Mouse (Mus musculus): ENCODE data around the gene Snx4. TPM values are rescaled to one million over a fixed set of nuclear protein-coding genes. Genes with fewer than 3 reads are reported as not detected.

The Snx4 gene
- total RNA-seq, 2 experiments from 2014 or later: 74.8 to 74.9 TPM

- no peak for DNase-seq (ENCODE audit: low spot score in 2 of 2)
Observed at GRCm38 (mm10) chr16:33267616-33268253, 16.5 kb downstream of the Snx4 start.

DNA sequence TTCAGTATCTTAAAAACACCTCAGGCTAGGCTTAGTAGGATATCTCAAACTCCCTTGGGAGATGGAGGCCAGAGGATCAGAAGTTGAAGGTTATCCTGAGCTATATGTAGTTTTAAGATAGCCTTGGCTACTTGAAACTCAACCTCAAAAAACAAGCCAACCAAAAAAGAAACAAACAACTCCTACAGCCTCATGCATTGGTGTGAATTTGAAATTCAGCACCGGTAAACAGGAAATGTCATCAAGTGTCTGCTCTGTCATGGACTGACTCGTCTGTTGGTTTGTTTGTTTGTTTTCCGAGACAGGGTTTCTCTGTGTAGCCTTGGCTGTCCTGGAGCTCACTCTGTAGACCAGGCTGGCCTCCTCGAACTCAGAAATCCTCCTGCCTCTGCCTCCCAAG lies 20.6 kb downstream of the Snx4 start:
- DNase-seq (ENCODE audit: low spot score in 2 of 2): no peak

GRCm38 (mm10) chr16:33283079-33283478 lies 31.8 kb downstream of the Snx4 start:
- no peak for DNase-seq (ENCODE audit: low spot score in 2 of 2)

- DNase-seq (ENCODE audit: low spot score in 2 of 2): no peak
Observed at GRCm38 (mm10) chr16:33288536-33288935, 37.3 kb downstream of the Snx4 start.

GRCm38 (mm10) chr16:33289981-33290380 lies 38.7 kb downstream of the Snx4 start:
- DNase-seq (ENCODE audit: low spot score in 2 of 2): no peak

GRCm38 (mm10) chr16:33292241-33292640 lies 41.0 kb downstream of the Snx4 start:
- no peak for DNase-seq (ENCODE audit: low spot score in 2 of 2)

- no peak for DNase-seq (ENCODE audit: low spot score in 2 of 2)
Observed at GRCm38 (mm10) chr16:33294681-33295080, 43.4 kb downstream of the Snx4 start.

- DNase-seq (ENCODE audit: low spot score in 2 of 2): no peak
Observed at GRCm38 (mm10) chr16:33295321-33295720, 44.1 kb downstream of the Snx4 start.

GRCm38 (mm10) chr16:33297493-33297892 lies 46.3 kb downstream of the Snx4 start:
- DNase-seq (ENCODE audit: low spot score in 2 of 2): no peak

GRCm38 (mm10) chr16:33306633-33307070 lies 55.4 kb downstream of the Snx4 start:
- DNase-seq (ENCODE audit: low spot score in 2 of 2): peak; percentile 52 to 64

DNA sequence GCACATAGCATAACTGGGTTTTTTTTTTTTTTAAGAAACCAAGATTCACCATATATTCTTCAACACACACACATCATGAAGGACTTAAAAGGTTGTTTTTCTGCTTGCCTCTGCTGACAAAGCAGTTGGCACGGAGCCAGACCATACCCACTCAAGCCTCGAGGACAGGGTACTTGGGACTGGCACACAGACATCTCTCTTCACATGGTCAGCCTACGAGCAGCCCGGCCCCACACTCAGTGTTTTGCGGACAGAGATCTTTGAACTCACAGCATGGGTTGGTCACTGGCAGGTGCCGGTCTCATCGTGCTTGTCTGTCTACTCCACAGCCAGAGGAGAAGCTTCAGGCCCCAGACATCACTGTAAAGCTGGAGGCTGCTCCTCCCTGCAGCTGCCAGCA lies 56.5 kb downstream of the Snx4 start:
- no peak for DNase-seq (ENCODE audit: low spot score in 2 of 2)

- DNase-seq (ENCODE audit: low spot score in 2 of 2): no peak
Observed at GRCm38 (mm10) chr16:33309066-33309465, 57.8 kb downstream of the Snx4 start.

- DNase-seq (ENCODE audit: low spot score in 2 of 2): no peak
Observed at GRCm38 (mm10) chr16:33315611-33316010, 64.4 kb downstream of the Snx4 start.

- DNase-seq (ENCODE audit: low spot score in 2 of 2): no peak
Observed at GRCm38 (mm10) chr16:33317646-33318045, 66.4 kb downstream of the Snx4 start.

DNA sequence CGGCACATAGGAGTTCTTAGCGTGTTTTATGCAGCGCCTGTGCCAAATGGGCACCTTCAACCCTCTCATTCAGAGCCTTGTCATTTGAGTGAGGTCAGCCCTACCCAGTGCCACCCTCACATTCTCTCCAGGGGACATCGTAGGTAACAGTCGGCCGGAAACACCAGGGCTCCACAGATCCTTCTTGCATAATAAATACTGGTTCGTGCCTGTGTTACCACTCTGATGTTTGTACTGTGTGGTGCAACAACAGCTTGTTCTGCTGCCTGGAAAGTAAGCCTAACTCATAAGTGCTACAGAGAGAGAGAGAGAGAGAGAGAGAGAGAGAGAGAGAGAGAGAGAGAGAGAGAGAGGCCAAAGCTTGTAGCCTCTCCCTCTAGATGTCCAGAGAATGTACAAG lies 66.8 kb downstream of the Snx4 start:
- DNase-seq (ENCODE audit: low spot score in 2 of 2): no peak

DNA sequence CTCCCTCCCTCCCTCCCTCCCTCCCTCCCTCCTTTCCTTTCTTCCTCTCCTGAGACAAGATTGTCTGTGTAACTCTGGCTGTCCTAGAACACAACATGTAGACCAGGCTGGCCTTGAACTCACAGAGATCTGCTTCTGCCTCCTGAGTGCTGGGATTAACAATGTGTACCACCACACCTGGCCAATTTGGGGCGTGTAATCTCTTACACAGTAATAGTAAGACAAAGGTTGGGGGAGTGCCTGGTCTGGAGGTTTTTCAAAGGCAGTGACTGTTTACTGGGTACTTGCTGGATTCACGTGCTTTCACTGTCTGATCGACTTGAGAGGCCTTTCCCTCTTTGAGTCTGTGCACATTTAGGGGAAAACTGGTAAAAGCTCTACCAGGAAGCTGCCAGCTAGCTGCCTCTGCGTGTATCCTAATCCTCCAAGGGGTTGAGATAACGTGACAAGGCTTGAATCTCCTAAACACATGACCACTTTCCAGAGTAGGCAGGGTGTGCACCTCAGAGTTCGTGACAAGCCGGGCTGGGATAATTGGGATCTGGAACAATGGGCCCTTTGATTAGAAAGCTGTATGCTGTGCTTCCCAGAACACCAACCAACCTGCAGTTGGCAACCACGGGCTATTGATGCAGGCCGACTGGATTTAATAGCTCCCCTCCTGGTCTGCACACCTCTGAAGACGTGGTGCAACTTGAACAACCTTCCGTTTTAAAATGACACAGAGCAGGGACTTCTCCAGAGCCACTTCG lies 74.6 kb downstream of the Snx4 start:
- no peak for DNase-seq (ENCODE audit: low spot score in 2 of 2)

- no peak for DNase-seq (ENCODE audit: low spot score in 2 of 2)
Observed at GRCm38 (mm10) chr16:33326589-33326988, 75.3 kb downstream of the Snx4 start.

GRCm38 (mm10) chr16:33327101-33327500 lies 75.9 kb downstream of the Snx4 start:
- no peak for DNase-seq (ENCODE audit: low spot score in 2 of 2)

- DNase-seq (ENCODE audit: low spot score in 2 of 2): no peak
Observed at GRCm38 (mm10) chr16:33333015-33333414, 81.8 kb downstream of the Snx4 start.

GRCm38 (mm10) chr16:33337177-33337576 lies 85.9 kb downstream of the Snx4 start:
- DNase-seq (ENCODE audit: low spot score in 2 of 2): peak; percentile 25 to 41

DNA sequence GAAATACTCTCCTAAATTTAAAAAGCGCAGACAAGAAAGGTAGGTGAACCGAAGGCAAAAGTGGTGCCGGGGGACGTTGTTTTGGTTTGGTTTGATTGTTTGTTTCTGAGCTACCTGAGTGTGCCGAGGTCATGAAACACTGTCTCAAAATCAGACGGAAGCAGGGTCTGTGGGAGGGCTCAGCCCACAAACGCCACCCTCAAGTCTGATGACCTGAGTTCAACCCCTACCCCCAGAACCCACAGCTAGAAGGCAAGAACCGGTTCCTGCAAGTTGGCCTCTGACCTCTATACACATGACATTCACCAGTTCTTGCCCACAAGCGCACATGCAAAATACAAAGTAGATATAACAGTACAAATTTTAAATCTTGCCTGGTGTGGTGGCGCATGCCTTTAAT lies 86.4 kb downstream of the Snx4 start:
- DNase-seq (ENCODE audit: low spot score in 2 of 2): no peak

DNA sequence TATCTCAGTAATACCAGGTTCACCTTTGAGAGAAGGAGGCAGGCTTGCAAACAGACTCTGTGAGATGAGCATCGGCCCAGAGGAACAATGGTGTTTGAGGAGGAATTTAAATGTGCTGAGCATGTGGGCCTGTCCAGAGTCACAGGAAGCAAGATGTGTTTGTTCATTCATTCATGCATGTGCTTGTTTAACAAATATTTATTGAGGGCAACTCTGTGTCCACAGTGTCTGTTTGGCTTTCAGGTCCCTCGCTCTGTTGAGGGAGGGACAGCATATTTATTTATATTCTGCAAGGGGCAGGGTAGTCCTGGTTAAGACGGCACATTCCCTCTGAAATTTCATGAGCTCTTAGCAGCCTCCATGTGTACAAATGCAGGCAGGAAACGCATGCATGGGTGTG lies 87.2 kb downstream of the Snx4 start:
- no peak for DNase-seq (ENCODE audit: low spot score in 2 of 2)

GRCm38 (mm10) chr16:33339476-33339875 lies 88.2 kb downstream of the Snx4 start:
- DNase-seq (ENCODE audit: low spot score in 2 of 2): no peak

All from adrenal gland, postnatal 4 days (tissue).